Mouse (Mus musculus) MEL (cell line): ENCODE results near the gene Hnrnpc. TPM values are rescaled to one million over a fixed set of nuclear protein-coding genes. Genes with fewer than 3 reads are reported as not detected.

ENCODE experiments used
- DNase-seq: peaks from one replicate; pipeline ENCODE4 v3.0.0; 2011; ENCODE audit warnings: low read depth, low spot score
- H3K27ac ChIP-seq: 2 replicates; pipeline ENCODE4 v1.5.1; 2012; ENCODE audit warnings: low read depth, mild to moderate bottlenecking, control low read depth, low read length, moderate library complexity; ENCODE audit not compliant: control insufficient read depth
- H3K27me3 ChIP-seq, 2 experiments: fragments of 150-350 bp in 1 of 2; sonication (generic) in 1 of 2; 2 replicates each; pipeline ENCODE4 v1.6.1; 2012; ENCODE audit warnings: low read length in 2 of 2, mild to moderate bottlenecking in 2 of 2, improper control_type of control experiment in 1 of 2, moderate library complexity in 1 of 2; ENCODE audit not compliant: insufficient read depth in 2 of 2, control insufficient read depth in 1 of 2
- H3K36me3 ChIP-seq, 2 experiments: 2 replicates each; pipeline ENCODE4 v1.6.1; 2012 to 2014; ENCODE audit warnings: low read length in 2 of 2, improper control_type of control experiment in 1 of 2, inconsistent platforms in 1 of 2, mild to moderate bottlenecking in 1 of 2; ENCODE audit not compliant: insufficient read depth in 2 of 2, control insufficient read depth in 1 of 2
- H3K4me1 ChIP-seq, 2 experiments: fragments of 150-350 bp in 1 of 2; sonication (generic) in 1 of 2; 2 replicates each; pipeline ENCODE4 v1.6.1; 2012; ENCODE audit warnings: low read length in 2 of 2, improper control_type of control experiment in 1 of 2, mild to moderate bottlenecking in 1 of 2; ENCODE audit not compliant: insufficient read depth in 2 of 2, control insufficient read depth in 1 of 2
- H3K4me3 ChIP-seq, 2 experiments: fragments of 150-350 bp in 1 of 2; sonication (generic) in 1 of 2; 2 replicates each; pipeline ENCODE4 v1.5.1; 2012; ENCODE audit warnings: low read depth in 2 of 2, low read length in 2 of 2, mild to moderate bottlenecking in 2 of 2, moderate library complexity in 2 of 2, control low read depth in 1 of 2, improper control_type of control experiment in 1 of 2; ENCODE audit not compliant: control insufficient read depth in 1 of 2, insufficient read depth in 1 of 2
- H3K79me2 ChIP-seq: 2 replicates; pipeline ENCODE4 v1.6.1; 2012; ENCODE audit warnings: mild to moderate bottlenecking, low read length, moderate library complexity; ENCODE audit not compliant: control insufficient read depth, poor library complexity, insufficient read depth
- H3K9ac ChIP-seq: 2 replicates; pipeline ENCODE4 v1.6.1; 2012; ENCODE audit warnings: low read depth, mild to moderate bottlenecking, control low read depth, low read length, moderate library complexity; ENCODE audit not compliant: control insufficient read depth, poor library complexity, severe bottlenecking
- H3K9me3 ChIP-seq: fragments of 150-350 bp; sonication (generic); replicated peaks from 2 replicates; pipeline ENCODE4 v1.6.1; 2012; ENCODE audit warnings: mild to moderate bottlenecking, low read length, improper control_type of control experiment, moderate library complexity; ENCODE audit not compliant: insufficient read depth
- CHD1 ChIP-seq: IDR thresholded peaks from 2 replicates; pipeline ENCODE4 v1.6.1; 2012; ENCODE audit warnings: low read depth, mild to moderate bottlenecking, inconsistent platforms, low read length, improper control_type of control experiment
- CHD2 ChIP-seq: IDR thresholded peaks from 2 replicates; pipeline ENCODE4 v1.6.1; 2011; ENCODE audit warnings: low read length, improper control_type of control experiment
- ELF1 ChIP-seq: IDR thresholded peaks from 2 replicates; pipeline ENCODE4 v1.6.1; 2014; ENCODE audit warnings: low read depth, mild to moderate bottlenecking, inconsistent platforms, low read length, improper control_type of control experiment, moderate library complexity
- ETS1 ChIP-seq: IDR thresholded peaks from 2 replicates; pipeline ENCODE4 v1.6.1; 2012; ENCODE audit warnings: low read depth, mild to moderate bottlenecking, inconsistent platforms, low read length, improper control_type of control experiment, moderate library complexity
- GABPA ChIP-seq: IDR thresholded peaks from 2 replicates; pipeline ENCODE4 v1.6.1; 2012; ENCODE audit warnings: low read depth, mild to moderate bottlenecking, inconsistent platforms, low read length, improper control_type of control experiment, moderate library complexity
- GATA1 ChIP-seq: IDR thresholded peaks from 2 replicates; pipeline ENCODE4 v1.6.1; 2011; ENCODE audit warnings: low read depth, low read length, improper control_type of control experiment
- KAT2A ChIP-seq: conservative IDR thresholded peaks from 2 replicates; pipeline ENCODE4 v1.6.1; 2012; ENCODE audit warnings: low read depth, low read length, improper control_type of control experiment, inconsistent platforms
- MAFK ChIP-seq: IDR thresholded peaks from 2 replicates; pipeline ENCODE4 v1.6.1; 2011; ENCODE audit warnings: low read depth, mild to moderate bottlenecking, low read length, improper control_type of control experiment, borderline replicate concordance
- MEF2A ChIP-seq: IDR thresholded peaks from 2 replicates; pipeline ENCODE4 v1.6.1; 2014; ENCODE audit warnings: low read depth, mild to moderate bottlenecking, inconsistent platforms, low read length, improper control_type of control experiment; ENCODE audit not compliant: poor library complexity, insufficient replicate concordance, severe bottlenecking; ENCODE audit errors: extremely low read depth
- MYC ChIP-seq: IDR thresholded peaks from 2 replicates; pipeline ENCODE4 v1.6.1; 2011; ENCODE audit warnings: low read depth, mild to moderate bottlenecking, low read length, improper control_type of control experiment, moderate library complexity
- NELFE ChIP-seq: IDR thresholded peaks from 2 replicates; pipeline ENCODE4 v1.6.1; 2011; ENCODE audit warnings: low read depth, low read length, improper control_type of control experiment
- NRF1 ChIP-seq: IDR thresholded peaks from 2 replicates; pipeline ENCODE4 v1.6.1; 2014; ENCODE audit warnings: low read depth, mild to moderate bottlenecking, inconsistent platforms, low read length, improper control_type of control experiment, moderate library complexity; ENCODE audit not compliant: poor library complexity, insufficient read depth, severe bottlenecking
- POLR2A ChIP-seq, 2 experiments: IDR thresholded peaks; 2 replicates each; pipeline ENCODE4 v1.6.1; 2011 to 2012; ENCODE audit warnings: low read length in 2 of 2, mild to moderate bottlenecking in 2 of 2, control low read depth in 1 of 2, improper control_type of control experiment in 1 of 2, low read depth in 1 of 2, moderate library complexity in 1 of 2; ENCODE audit not compliant: control insufficient read depth in 1 of 2, insufficient read depth in 1 of 2, poor library complexity in 1 of 2
- RAD21 ChIP-seq: IDR thresholded peaks from 2 replicates; pipeline ENCODE4 v1.6.1; 2011; ENCODE audit warnings: mild to moderate bottlenecking, low read depth, low read length, improper control_type of control experiment
- RCOR1 ChIP-seq: IDR thresholded peaks from 2 replicates; pipeline ENCODE4 v1.6.1; 2012; ENCODE audit warnings: low read depth, mild to moderate bottlenecking, inconsistent platforms, low read length, improper control_type of control experiment
- SIN3A ChIP-seq: IDR thresholded peaks from 2 replicates; pipeline ENCODE4 v1.6.1; 2012; ENCODE audit warnings: low read length, improper control_type of control experiment, inconsistent platforms
- SMC3 ChIP-seq: IDR thresholded peaks from 2 replicates; pipeline ENCODE4 v1.6.1; 2011; ENCODE audit warnings: low read depth, low read length, improper control_type of control experiment
- TBP ChIP-seq: IDR thresholded peaks from 2 replicates; pipeline ENCODE4 v1.8.0; 2011; ENCODE audit warnings: low read depth, low read length, improper control_type of control experiment
- UBTF ChIP-seq: IDR thresholded peaks from 2 replicates; pipeline ENCODE4 v1.6.1; 2012; ENCODE audit warnings: low read depth, mild to moderate bottlenecking, inconsistent platforms, low read length, improper control_type of control experiment, moderate library complexity, borderline replicate concordance; ENCODE audit not compliant: insufficient read depth
- ZNF384 ChIP-seq: IDR thresholded peaks from 2 replicates; pipeline ENCODE4 v1.6.1; 2012; ENCODE audit warnings: low read depth, mild to moderate bottlenecking, inconsistent platforms, low read length, improper control_type of control experiment
- polyA plus RNA-seq, 2 experiments: library from polyadenylated mRNA; stranded (reverse) in 1 of 2; unstranded in 1 of 2; fragments of >175 nt in 1 of 2; fragments of >200 nt in 1 of 2; gene quantifications; 2 replicates each; pipeline versions ENCODE4 v1.2.1 to v1.2.4; 2012; ENCODE audit warnings: low replicate concordance in 2 of 2, low read depth in 1 of 2; ENCODE audit not compliant: insufficient read length in 2 of 2, insufficient read depth in 1 of 2, missing spikeins in 1 of 2
- total RNA-seq: library from RNA; depleted of rRNA; stranded (reverse); fragments of 300-350 nt; gene quantifications from 2 replicates; pipeline ENCODE4 v1.2.3, GENCODE M21; 2012

Gene Hnrnpc
- total and polyA plus RNA-seq, 3 experiments, result 272 to 3,096 (median 626) TPM

DNA sequence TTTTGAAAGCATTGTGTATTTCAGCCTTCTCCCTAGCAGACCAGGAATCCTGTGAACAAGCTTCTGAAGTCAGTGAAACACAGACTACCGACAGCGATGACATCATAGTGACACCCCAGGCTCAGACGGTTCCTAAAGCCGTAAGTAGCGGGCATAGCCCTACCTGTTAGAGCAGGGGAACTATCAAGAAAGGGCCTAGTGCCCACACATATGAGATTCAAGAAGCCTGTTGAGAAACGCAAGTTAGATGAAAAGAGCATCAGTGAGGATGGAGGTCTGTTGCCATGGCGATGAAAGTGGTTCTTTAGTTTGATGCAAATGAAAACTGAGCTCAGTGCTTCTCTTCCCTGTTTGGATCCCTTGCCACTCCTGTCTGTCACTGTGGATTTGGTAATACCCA, 48.4 kb upstream of the Hnrnpc start:
- TF ChIP-seq SMC3 (no peak), MAFK (no peak), GATA1 (no peak), ETS1 (no peak), TBP (no peak), KAT2A (no peak), NELFE (no peak), RCOR1 (no peak), POLR2A (IDR thresholded peaks at IDR 0.05; ENCODE audit: control insufficient read depth in 1 of 2, insufficient read depth in 1 of 2, low read depth in 1 of 2, low read length in 2 of 2, poor library complexity in 1 of 2) (no peak), SIN3A (no peak), CHD2 (no peak), ZNF384 (no peak), MEF2A (no peak), UBTF (no peak), GABPA (no peak), RAD21 (no peak)
- TF ChIP-seq, all 39 proteins: peak for 0
- no peaks in the 10 kb centered on the region for H3K4me1 ChIP-seq

DNA sequence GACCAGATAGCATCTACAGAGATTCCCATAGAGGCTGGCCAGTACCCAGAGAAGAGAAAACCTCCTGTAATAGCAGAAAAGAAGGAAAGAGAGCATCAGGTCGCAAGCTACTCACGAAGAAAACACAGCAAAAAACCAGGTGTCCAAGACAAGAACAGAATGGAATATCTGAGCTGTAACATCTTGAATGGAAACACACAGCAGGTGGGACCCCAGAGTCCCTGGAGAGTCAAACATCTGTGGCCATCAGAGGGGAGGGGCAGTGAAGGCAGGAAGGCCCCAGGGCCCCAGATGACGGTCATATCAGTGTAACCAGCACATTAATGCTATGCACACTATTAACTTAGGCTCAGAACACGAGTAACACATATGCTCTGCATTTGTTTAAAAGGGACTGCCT, 46.1 kb upstream of the Hnrnpc start:
- no peaks in the 10 kb centered on the region for H3K79me2 ChIP-seq
- H3K36me3 ChIP-seq, result no peaks in the 10 kb centered on the region
- H3K9ac ChIP-seq, result no peak overlapping the region
- no peak overlapping the region for H3K27ac ChIP-seq
- H3K27me3 ChIP-seq, result peaks cover 0 to 2% of the 10 kb centered on the region in 2 experiments; a peak in 3 of 4 replicates
- H3K4me3 ChIP-seq, result no peak overlapping the region
- H3K9me3 ChIP-seq, result no peaks in the 10 kb centered on the region
- no peak for TF ChIP-seq CHD1
- no peak for TF ChIP-seq ELF1
- no peak for TF ChIP-seq MYC
- no peak for TF ChIP-seq SMC3
- TF ChIP-seq NRF1, result no peak
- no peak for TF ChIP-seq KAT2A
- H3K4me1 ChIP-seq, result no peaks in the 10 kb centered on the region
- DNase-seq, result no peak

More for the DNA sequence above, 48.4 kb upstream of the Hnrnpc start:
- Histone ChIP-seq H3K9me3 (no peaks in the 10 kb centered on the region), H3K9ac (no peak overlapping the region), H3K79me2 (no peaks in the 10 kb centered on the region), H3K36me3 (no peaks in the 10 kb centered on the region), H3K4me3 (no peak overlapping the region), H3K27ac (no peak overlapping the region), H3K27me3 (peaks cover 0 to under 1% of the 10 kb centered on the region in 2 experiments; a peak in 2 of 4 replicates)
- no peak for DNase-seq
